Comparison of ENCODE assay signal across 16 mouse cellular contexts in the genomic region with DNA sequence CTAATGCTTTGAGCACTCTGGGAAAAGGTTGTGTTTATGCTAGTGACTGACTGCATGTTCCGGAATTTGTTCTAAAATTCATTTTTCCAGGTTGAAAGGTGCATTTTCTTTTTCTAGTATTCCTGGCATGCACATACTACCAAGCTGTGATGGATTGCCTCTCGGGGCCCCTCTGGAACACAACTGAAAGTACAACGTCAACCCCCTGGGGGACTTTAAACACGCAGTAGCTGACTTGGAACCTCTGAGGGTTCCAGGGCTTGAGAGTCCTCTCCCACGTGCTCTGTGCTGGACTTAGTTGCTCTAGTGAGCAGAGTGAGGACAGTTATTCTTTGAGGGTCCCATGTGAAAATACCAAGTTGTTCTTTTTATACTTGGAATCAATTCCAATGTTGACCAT.
"Had no signal": no experiment of that assay in that cellular context is flagged by ENCODE, and none has a peak within 500 bp of the region (broad histone marks: within the 10 kb centered on the region; RNA-seq: fewer than 3 reads in every experiment).

No protein-coding gene starts in this region.

- DNase-seq: heart, postnatal 10 days; heart, postnatal 14 days; heart, postnatal 36 days; heart, postnatal 4 days; kidney, adult 11 months; kidney, adult 18-20 months; kidney, adult 2 months; kidney, adult 8-10 months; kidney, adult 9 months; kidney, postnatal 10 days; kidney, postnatal 14 days; kidney, postnatal 25 days; kidney, postnatal 36 days; kidney, postnatal 4 days; layer of hippocampus, adult 9-11 months; layer of hippocampus, postnatal 36 days had no signal
